Mouse (Mus musculus) forebrain, embryonic 14.5 days (tissue): Measurements from ENCODE around the gene Hpn. TPM values are rescaled to one million over a fixed set of nuclear protein-coding genes. Genes with fewer than 3 reads are reported as not detected.

Experiments
- ATAC-seq: fragments of 200-750 bp; cut with Nextera tagmentation; 2 replicates; pipeline ENCODE4 v1.8.0; 2017; ENCODE audit warnings: mild to moderate bottlenecking, moderate library complexity
- DNase-seq: peaks from one replicate; pipeline ENCODE4 v3.0.0-alpha.2; 2015; ENCODE audit warnings: low spot score
- H3K27ac ChIP-seq: fragments of 300-500 bp; sonication (generic); 2 replicates; pipeline ENCODE4 v1.5.1; 2014; ENCODE audit warnings: low read depth, mild to moderate bottlenecking, control low read depth, low read length, moderate library complexity
- H3K27me3 ChIP-seq: fragments of 300-500 bp; sonication (generic); replicated peaks from 2 replicates; pipeline ENCODE4 v1.6.1; 2014; ENCODE audit warnings: low read length, control low read depth, mixed read lengths; ENCODE audit not compliant: control insufficient read depth, insufficient read depth
- H3K36me3 ChIP-seq: fragments of 300-500 bp; sonication (generic); 2 replicates; pipeline ENCODE4 v1.6.1; 2014; ENCODE audit warnings: low read length, control low read depth; ENCODE audit not compliant: control insufficient read depth, insufficient read depth
- H3K4me1 ChIP-seq: fragments of 300-500 bp; sonication (generic); 2 replicates; pipeline ENCODE4 v1.6.1; 2014; ENCODE audit warnings: antibody characterized with exemption, low read length, control low read depth; ENCODE audit not compliant: control insufficient read depth, insufficient read depth
- H3K4me2 ChIP-seq: fragments of 300-500 bp; sonication (generic); 2 replicates; pipeline ENCODE4 v1.6.1; 2014; ENCODE audit warnings: mild to moderate bottlenecking, control low read depth, low read length
- H3K4me3 ChIP-seq: fragments of 300-500 bp; sonication (generic); 2 replicates; pipeline ENCODE4 v1.5.1; 2014; ENCODE audit warnings: low read depth, low read length, control low read depth
- H3K9ac ChIP-seq: fragments of 300-500 bp; sonication (generic); 2 replicates; pipeline ENCODE4 v1.6.1; 2014; ENCODE audit warnings: mild to moderate bottlenecking, low read length, control low read depth, moderate library complexity
- H3K9me3 ChIP-seq: fragments of 300-500 bp; sonication (generic); replicated peaks from 2 replicates; pipeline ENCODE4 v1.6.1; 2016; ENCODE audit warnings: low read length, control low read depth, mixed read lengths; ENCODE audit not compliant: control insufficient read depth
- WGBS: fragments of 180-500 bp; shearing (Covaris S2); extraction: QIAGEN DNeasy Blood & Tissue Kit; methylation state at CpG from one replicate; pipeline ENCODE4 v1.1.7; 2014; 5-methylcytosine and 5-hydroxymethylcytosine counted together
- polyA plus RNA-seq: library from polyadenylated mRNA; unstranded; fragments of >200 nt; fragmentation: Nextera tagmentation; extraction: Ambion mirVana; gene quantifications from 2 replicates; pipeline ENCODE4 v1.2.1, GENCODE M21; 2014

Gene Hpn
- polyA plus RNA-seq, 1 experiment from 2014 or later: not detected

DNA sequence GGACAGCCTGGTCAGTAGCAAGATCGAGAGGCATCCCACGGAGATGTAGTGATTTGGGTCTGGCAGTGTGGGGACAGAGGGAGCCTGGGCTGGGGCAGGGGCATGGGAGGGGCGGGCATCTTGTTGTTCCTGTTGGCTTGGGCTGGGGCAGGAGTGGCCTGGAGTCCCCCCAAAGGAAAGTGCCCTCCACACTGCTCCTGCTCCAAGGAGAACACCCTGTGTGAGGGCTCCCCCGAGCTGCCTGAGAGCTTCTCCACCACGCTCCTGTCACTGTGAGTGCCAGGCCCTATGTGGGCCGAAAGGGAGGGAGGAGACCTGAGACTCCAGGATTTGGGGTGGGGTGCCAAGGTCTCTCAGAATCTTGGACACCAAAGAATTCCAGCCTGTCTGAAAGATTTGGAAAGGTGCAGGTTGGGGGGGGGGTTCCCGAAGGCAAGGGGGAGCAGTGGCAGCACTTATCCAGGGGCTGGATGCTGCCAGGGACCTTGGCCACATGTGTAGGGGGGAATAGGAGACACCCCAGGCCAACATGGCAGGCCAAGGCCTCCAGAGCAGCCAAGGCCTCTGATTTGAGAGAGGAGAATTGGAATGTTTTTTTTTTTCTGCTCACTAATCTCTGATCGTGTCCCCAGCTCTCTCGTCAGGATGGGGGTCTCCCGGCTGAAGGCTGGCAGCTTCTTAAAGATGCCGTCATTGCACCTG lies 55.0 kb downstream of the Hpn start:
- no peak for DNase-seq
- no peak overlapping the region for H3K4me3 ChIP-seq
- no peak overlapping the region for H3K9ac ChIP-seq
- no peaks in the 10 kb centered on the region for H3K4me1 ChIP-seq
- H3K36me3 ChIP-seq: no peaks in the 10 kb centered on the region
- WGBS: 62% methylated on average over 11 of the region's 11 CpGs
- no peak for ATAC-seq
- H3K9me3 ChIP-seq: no peaks in the 10 kb centered on the region
- no peak overlapping the region for H3K27ac ChIP-seq
- no peak overlapping the region for H3K4me2 ChIP-seq
- H3K27me3 ChIP-seq: no peaks in the 10 kb centered on the region

DNA sequence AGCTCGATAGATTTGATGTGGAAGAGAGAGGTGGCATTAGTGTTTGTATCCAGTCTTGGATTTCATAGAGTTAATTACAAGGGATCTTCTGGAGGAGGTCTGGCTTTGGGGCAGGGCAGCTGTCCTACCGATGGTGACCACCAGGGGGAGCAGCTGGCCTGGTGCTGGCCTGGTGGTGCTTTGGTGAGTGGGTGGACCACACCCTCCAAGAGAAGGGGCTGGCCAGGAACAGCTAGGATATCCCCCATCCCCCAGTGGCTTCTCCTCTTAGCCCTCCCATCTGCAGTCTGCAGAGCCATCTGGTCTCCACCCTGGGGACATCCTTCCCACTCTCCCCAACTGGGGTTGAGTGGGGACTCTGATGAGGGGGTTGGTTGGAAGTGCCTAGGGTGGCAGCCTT lies 56.0 kb downstream of the Hpn start, which contains the start of gene Lgi4:
TSS of gene Lgi4 (plus strand) at position 235 of the 400 bp plus-strand sequence.
- Histone ChIP-seq H3K9me3 (no peaks in the 10 kb centered on the region), H3K27me3 (0 out of 2 replicates have a peak, but pooled peaks cover under 1% of the 10 kb centered on the region), H3K9ac (no peak within 1 kb of the TSS), H3K27ac (no peak within 1 kb of the TSS), H3K4me2 (no peak within 1 kb of the TSS), H3K4me3 (no peak within 1 kb of the TSS), H3K36me3 (no peaks in the 10 kb centered on the region), H3K4me1 (no peaks in the 10 kb centered on the region)
- DNase-seq (peak; percentile 62), ATAC-seq (peak; percentile 82)
- 7% methylated on average over 2 of the region's 2 CpGs for WGBS

DNA sequence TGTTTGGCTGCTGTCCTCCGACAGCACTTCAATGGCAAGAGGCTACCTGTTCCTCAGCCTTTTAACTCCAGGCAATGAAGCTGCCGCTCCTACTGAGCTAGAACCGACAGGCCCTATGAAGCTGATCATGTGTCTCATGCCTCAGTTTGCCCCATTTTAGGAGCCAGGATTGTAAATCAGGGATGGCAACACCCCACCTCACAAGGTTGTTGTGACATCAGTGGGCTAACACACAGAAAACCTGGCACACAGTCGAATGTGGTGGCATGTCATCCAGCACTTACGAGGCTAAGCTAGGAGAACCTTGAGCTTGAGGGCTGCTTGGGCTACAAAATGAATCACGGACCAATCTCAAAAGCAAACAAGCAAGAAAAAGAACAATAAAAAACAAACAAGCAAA lies 56.9 kb downstream of the Hpn start:
- Histone ChIP-seq H3K4me1 (no peaks in the 10 kb centered on the region), H3K27me3 (peaks cover 10% of the 10 kb centered on the region), H3K4me2 (no peak overlapping the region), H3K4me3 (no peak overlapping the region), H3K27ac (no peak overlapping the region), H3K9me3 (no peaks in the 10 kb centered on the region), H3K36me3 (no peaks in the 10 kb centered on the region), H3K9ac (no peak overlapping the region)
- 84% methylated on average over 6 of the region's 6 CpGs for WGBS
- ATAC-seq: no peak
- no peak for DNase-seq

DNA sequence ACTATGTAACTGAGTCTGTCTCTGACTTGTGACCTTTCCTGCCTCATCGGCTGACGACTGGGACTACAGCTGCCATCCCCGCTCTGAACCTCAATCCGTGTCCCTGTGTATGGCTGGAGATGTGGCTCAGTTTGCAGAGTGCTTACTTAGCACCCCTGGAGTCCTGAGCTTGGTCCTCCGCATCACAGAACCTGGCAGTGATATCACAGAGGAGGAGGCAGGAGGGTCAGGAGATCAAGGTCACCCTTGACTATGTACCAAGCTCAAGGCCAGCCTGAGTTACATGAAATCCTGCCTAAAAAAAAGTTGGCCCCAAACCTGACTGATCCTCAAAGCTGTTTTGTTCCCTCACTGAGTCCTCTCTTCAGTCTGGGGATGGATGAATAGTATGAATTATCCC lies 57.4 kb downstream of the Hpn start:
- no peak overlapping the region for H3K9ac ChIP-seq
- H3K36me3 ChIP-seq: no peaks in the 10 kb centered on the region
- no peaks in the 10 kb centered on the region for H3K9me3 ChIP-seq
- peaks cover 15% of the 10 kb centered on the region for H3K27me3 ChIP-seq
- H3K4me3 ChIP-seq: no peak overlapping the region
- ATAC-seq: no peak
- H3K27ac ChIP-seq: no peak overlapping the region
- H3K4me2 ChIP-seq: no peak overlapping the region
- WGBS: 77% methylated on average over 5 of the region's 5 CpGs
- DNase-seq: no peak
- no peaks in the 10 kb centered on the region for H3K4me1 ChIP-seq

DNA sequence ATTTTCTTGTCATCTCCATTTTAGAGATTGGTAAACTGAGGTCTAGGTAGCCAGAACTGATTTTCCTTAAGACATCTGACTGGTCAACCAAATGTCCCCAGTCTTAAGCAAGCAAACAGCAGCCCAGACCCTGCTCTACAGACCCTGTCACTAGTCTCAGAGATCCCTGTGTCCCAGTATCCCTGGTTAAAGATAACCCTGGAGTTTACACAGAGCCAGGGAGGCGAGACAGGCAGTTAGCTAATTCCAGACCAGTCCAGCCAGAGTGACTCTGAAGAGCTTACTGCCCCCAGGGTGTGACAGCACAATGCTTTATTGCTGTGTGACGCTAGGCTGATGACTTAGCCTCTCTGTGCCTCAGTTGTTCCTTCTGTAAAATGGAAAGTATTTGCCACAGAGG lies 58.0 kb downstream of the Hpn start, which contains the start of gene Fxyd1:
TSS of gene Fxyd1 (minus strand) at position 129 of the 400 bp plus-strand sequence.
- no peak for ATAC-seq
- Histone ChIP-seq H3K27me3 (peaks cover 21% of the 10 kb centered on the region), H3K27ac (no peak within 1 kb of the TSS), H3K9ac (no peak within 1 kb of the TSS), H3K4me1 (no peaks in the 10 kb centered on the region), H3K4me3 (no peak within 1 kb of the TSS), H3K36me3 (no peaks in the 10 kb centered on the region), H3K4me2 (no peak within 1 kb of the TSS), H3K9me3 (no peaks in the 10 kb centered on the region)
- DNase-seq: no peak
- 65% methylated on average over 2 of the region's 2 CpGs for WGBS

DNA sequence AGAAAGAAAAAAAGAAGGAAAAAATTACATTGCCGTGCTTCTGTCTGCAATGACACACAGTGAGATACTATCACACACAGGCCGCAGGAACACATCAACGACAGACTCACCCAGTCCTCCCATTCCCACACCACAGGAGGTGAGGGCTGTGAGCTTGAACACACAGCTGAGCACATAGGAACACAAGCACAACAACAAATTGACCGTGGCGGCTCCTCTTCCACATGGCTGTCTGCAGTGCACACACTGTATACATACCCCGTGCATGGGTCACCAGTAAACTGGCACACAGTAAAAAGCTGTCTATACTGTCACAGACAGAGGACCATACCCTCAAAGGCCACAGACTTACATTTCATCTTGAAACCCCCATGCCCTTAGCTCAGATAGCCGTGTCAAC lies 58.6 kb downstream of the Hpn start:
- Histone ChIP-seq H3K4me1 (no peaks in the 10 kb centered on the region), H3K36me3 (no peaks in the 10 kb centered on the region), H3K4me2 (no peak overlapping the region), H3K27me3 (peaks cover 27% of the 10 kb centered on the region), H3K9ac (no peak overlapping the region), H3K27ac (no peak overlapping the region), H3K9me3 (no peaks in the 10 kb centered on the region), H3K4me3 (no peak overlapping the region)
- DNase-seq (no peak), ATAC-seq (no peak)
- 81% methylated on average over 7 of the region's 7 CpGs for WGBS

DNA sequence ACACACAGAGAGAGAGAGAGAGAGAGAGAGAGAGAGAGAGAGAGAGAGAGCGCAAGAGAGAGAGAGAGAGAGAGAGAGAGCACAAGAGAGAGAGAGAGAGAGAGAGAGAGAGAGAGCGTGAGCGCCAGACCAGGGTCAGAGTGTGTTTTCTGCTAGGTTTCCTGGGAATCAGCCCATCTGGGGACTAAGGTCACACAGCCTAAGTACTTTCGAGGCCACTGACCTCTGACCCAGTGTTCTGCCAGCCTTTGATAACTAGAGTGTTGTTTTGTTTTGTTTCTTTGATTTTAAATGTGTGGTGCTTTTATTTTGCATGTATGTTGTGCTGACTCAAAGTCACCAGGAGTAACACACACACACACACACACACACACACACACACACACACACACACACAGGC lies 59.2 kb downstream of the Hpn start:
- H3K4me2 ChIP-seq: no peak overlapping the region
- no peaks in the 10 kb centered on the region; the same call in 1 of the 2 replicates for H3K4me1 ChIP-seq
- H3K9ac ChIP-seq: no peak overlapping the region
- no peaks in the 10 kb centered on the region for H3K36me3 ChIP-seq
- H3K9me3 ChIP-seq: no peaks in the 10 kb centered on the region
- no peak overlapping the region for H3K4me3 ChIP-seq
- 33% methylated on average over 3 of the region's 4 CpGs for WGBS
- H3K27me3 ChIP-seq: peaks cover 33% of the 10 kb centered on the region
- ATAC-seq (no peak), DNase-seq (no peak)
- no peak overlapping the region for H3K27ac ChIP-seq

DNA sequence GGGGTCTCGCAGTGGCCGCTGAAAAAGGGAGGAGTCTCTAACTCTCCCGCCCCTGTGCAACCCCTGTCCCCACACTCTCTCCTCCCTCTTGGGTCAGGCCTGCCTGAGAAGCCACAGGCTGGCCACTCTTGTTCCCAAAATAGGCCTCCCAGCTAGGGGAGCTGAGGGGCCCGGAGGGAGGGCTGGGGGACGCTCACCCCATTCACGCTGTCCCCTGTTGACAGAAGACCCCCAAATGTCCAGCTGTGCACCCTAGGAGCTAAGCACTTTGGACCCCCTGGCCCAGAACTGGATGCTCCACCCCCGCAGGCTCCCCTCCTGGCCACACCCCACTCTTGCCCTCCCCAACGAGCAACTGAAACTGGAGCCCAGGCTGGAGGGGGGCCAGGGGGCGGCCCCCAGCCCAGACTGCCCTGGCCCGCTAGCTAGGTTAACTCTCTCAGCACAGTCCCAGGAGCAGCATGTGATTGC lies 59.7 kb downstream of the Hpn start:
- no peak overlapping the region for H3K27ac ChIP-seq
- H3K4me2 ChIP-seq: no peak overlapping the region
- no peak for ATAC-seq

DNA sequence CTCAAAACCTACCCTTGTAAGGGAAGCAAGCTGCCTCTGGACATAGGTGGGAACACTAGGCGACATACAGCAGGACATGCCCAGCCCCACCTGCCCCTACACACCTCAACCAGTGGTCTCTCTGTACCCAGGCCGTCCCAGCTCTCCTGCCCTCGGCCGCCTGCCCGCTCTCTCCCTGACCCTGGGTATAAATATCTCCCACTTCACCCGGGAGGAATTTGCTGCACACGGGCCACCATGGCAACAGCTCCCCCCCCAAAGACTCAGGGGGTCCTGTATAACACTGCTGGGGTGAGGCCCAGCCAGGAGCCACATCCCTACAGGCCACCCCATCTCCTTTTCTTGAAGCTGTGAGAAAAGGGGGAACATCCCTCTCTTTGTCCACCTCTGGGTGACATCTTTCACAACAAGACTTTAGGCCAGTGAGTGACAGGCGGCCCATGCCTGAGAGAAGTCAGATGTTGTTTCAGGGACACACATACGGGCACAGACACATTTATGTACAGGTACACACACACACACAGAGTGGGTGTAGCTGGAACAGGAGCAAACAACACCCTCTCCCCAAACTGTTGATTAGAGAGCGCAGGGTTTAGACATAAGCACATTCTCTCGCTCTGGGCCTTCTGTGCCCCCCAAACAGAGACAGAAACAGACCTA lies 60.3 kb downstream of the Hpn start:
- Histone ChIP-seq H3K4me2 (no peak overlapping the region), H3K27ac (no peak overlapping the region), H3K9me3 (no peaks in the 10 kb centered on the region), H3K27me3 (peaks cover 43% of the 10 kb centered on the region), H3K36me3 (no peaks in the 10 kb centered on the region), H3K4me3 (no peak overlapping the region), H3K9ac (no peak overlapping the region; the same call in 1 of the 2 replicates), H3K4me1 (peaks cover 5% of the 10 kb centered on the region)
- no peak for ATAC-seq
- no peak for DNase-seq
- 32% methylated on average over 11 of the region's 11 CpGs for WGBS

More for the DNA sequence above, 59.7 kb downstream of the Hpn start:
- Histone ChIP-seq H3K36me3 (no peaks in the 10 kb centered on the region), H3K4me3 (no peak overlapping the region), H3K9me3 (no peaks in the 10 kb centered on the region), H3K27me3 (peaks cover 38% of the 10 kb centered on the region), H3K4me1 (no peaks in the 10 kb centered on the region; the same call in 1 of the 2 replicates), H3K9ac (no peak overlapping the region; the same call in 1 of the 2 replicates)
- WGBS: 5% methylated on average over 10 of the region's 10 CpGs
- no peak for DNase-seq
